In genomic region chr5:9663416-9663815, GRCm38 (mm10) we compare ENCODE assay signal across 25 mouse cellular contexts.
"Had no signal": no experiment of that assay in that cellular context is flagged by ENCODE, and none has a peak within 500 bp of the region (broad histone marks: within the 10 kb centered on the region; RNA-seq: fewer than 3 reads in every experiment).

No protein-coding gene starts in this region.

- ATAC-seq: hindbrain, embryonic 16.5 days; inflammation-experienced regulatory T-cells, adult 6 months; intestine, embryonic 15.5 days; intestine, postnatal 0 days had no signal

- H3K27ac ChIP-seq: gastrocnemius, adult 2 months; heart, embryonic 10.5 days; hindbrain, embryonic 10.5 days; hindbrain, embryonic 12.5 days; hindbrain, embryonic 14.5 days; intestine, embryonic 15.5 days; limb, embryonic 10.5 days; limb, embryonic 12.5 days; liver, embryonic 13.5 days had no signal

- H3K4me3 ChIP-seq: gastrocnemius, adult 2 months; heart, embryonic 10.5 days; heart, embryonic 12.5 days; hindbrain, embryonic 10.5 days; hindbrain, embryonic 12.5 days; intestine, embryonic 15.5 days; layer of hippocampus, adult 2 months; limb, embryonic 10.5 days; limb, embryonic 12.5 days; liver, embryonic 13.5 days had no signal

- DNase-seq: gastrocnemius, adult 2 months; gastrocnemius, postnatal 10 days; gastrocnemius, postnatal 25 days; heart, adult 18-20 months; heart, postnatal 10 days; heart, postnatal 4 days; kidney, adult 18-20 months; kidney, adult 8-10 months; kidney, postnatal 10 days; kidney, postnatal 25 days; kidney, postnatal 4 days; liver; liver, embryonic 13.5 days had no signal
